Mouse (Mus musculus) embryonic facial prominence, embryonic 11.5 days (tissue): ENCODE data around the gene Gpr3. TPM values are rescaled to one million over a fixed set of nuclear protein-coding genes. Genes with fewer than 3 reads are reported as not detected.
A peak's percentile ranks its signal among the peaks of the same experiment; 100 is the strongest.

Experiments used
- ATAC-seq: fragments of 200-750 bp; cut with Nextera tagmentation; replicated peaks from 2 replicates; pipeline ENCODE4 v1.8.0; 2017; ENCODE audit warnings: low read depth; ENCODE audit not compliant: insufficient number of reproducible peaks, low FRiP score, low TSS enrichment
- DNase-seq: peaks from one replicate; pipeline ENCODE4 v3.0.0-alpha.2; 2015; ENCODE audit warnings: low spot score
- H3K27ac ChIP-seq: fragments of 300-500 bp; sonication (generic); replicated peaks from 2 replicates; pipeline ENCODE4 v1.5.1; 2014; ENCODE audit warnings: mild to moderate bottlenecking, low read depth, low read length, control low read depth
- H3K27me3 ChIP-seq: fragments of 300-500 bp; sonication (generic); 2 replicates; pipeline ENCODE4 v1.6.1; 2014; ENCODE audit warnings: mild to moderate bottlenecking, low read length, moderate library complexity, mixed read lengths; ENCODE audit not compliant: control insufficient read depth, insufficient read depth
- H3K36me3 ChIP-seq: fragments of 300-500 bp; sonication (generic); replicated peaks from 2 replicates; pipeline ENCODE4 v1.6.1; 2014; ENCODE audit warnings: low read depth, mild to moderate bottlenecking, low read length, moderate library complexity, mixed read lengths; ENCODE audit not compliant: control insufficient read depth, insufficient read depth
- H3K4me1 ChIP-seq: fragments of 300-500 bp; sonication (generic); 2 replicates; pipeline ENCODE4 v1.6.1; 2014; ENCODE audit warnings: low read length, mixed read lengths; ENCODE audit not compliant: control insufficient read depth, insufficient read depth
- H3K4me2 ChIP-seq: fragments of 300-500 bp; sonication (generic); 2 replicates; pipeline ENCODE4 v1.6.1; 2014; ENCODE audit warnings: low read depth, mild to moderate bottlenecking, control low read depth, low read length, moderate library complexity
- H3K4me3 ChIP-seq: fragments of 300-500 bp; sonication (generic); 2 replicates; pipeline ENCODE4 v1.5.1; 2014; ENCODE audit warnings: low read depth, low read length, control low read depth
- H3K9ac ChIP-seq: fragments of 300-500 bp; sonication (generic); replicated peaks from 2 replicates; pipeline ENCODE4 v1.6.1; 2014; ENCODE audit warnings: mild to moderate bottlenecking, control low read depth, low read length
- H3K9me3 ChIP-seq: fragments of 300-500 bp; sonication (generic); replicated peaks from 2 replicates; pipeline ENCODE4 v1.6.1; 2016; ENCODE audit warnings: mild to moderate bottlenecking, low read length, inconsistent platforms, mixed read lengths; ENCODE audit not compliant: control insufficient read depth
- WGBS: fragments of 180-500 bp; shearing (Covaris S2); extraction: QIAGEN DNeasy Blood & Tissue Kit; methylation state at CpG from one replicate; pipeline ENCODE4 v1.1.7; 2014; 5-methylcytosine and 5-hydroxymethylcytosine counted together
- polyA plus RNA-seq: library from polyadenylated mRNA; unstranded; fragments of >200 nt; fragmentation: Nextera tagmentation; extraction: Ambion mirVana; gene quantifications from 2 replicates; pipeline ENCODE4 v1.2.1, GENCODE M21; 2014

The Gpr3 gene
- polyA plus RNA-seq, 1 experiment from 2014 or later = 0.48 TPM

GRCm38 (mm10) chr4:133241910-133242309 lies 29.6 kb upstream of the Gpr3 start:
- H3K9ac ChIP-seq = no peak overlapping the region
- no peak overlapping the region for H3K27ac ChIP-seq
- no peaks in the 10 kb centered on the region for H3K36me3 ChIP-seq
- no peak overlapping the region; the same call in 1 of the 2 replicates for H3K4me3 ChIP-seq
- H3K4me2 ChIP-seq = peak overlapping the region; percentile 94; the same call in 1 of the 2 replicates
- H3K9me3 ChIP-seq = no peaks in the 10 kb centered on the region
- H3K4me1 ChIP-seq = peaks cover 3% of the 10 kb centered on the region
- 30% methylated on average over 11 of the region's 11 CpGs for WGBS
- ATAC-seq (no peak), DNase-seq (no peak)
- peaks cover 10% of the 10 kb centered on the region for H3K27me3 ChIP-seq

GRCm38 (mm10) chr4:133240934-133241908 lies 28.9 kb upstream of the Gpr3 start:
- H3K27ac ChIP-seq = peak overlapping the region; percentile 59; the same call in 1 of the 2 replicates
- no peaks in the 10 kb centered on the region for H3K36me3 ChIP-seq
- peak overlapping the region; percentile 53 for H3K4me3 ChIP-seq
- peak overlapping the region; percentile 94 for H3K4me2 ChIP-seq
- DNase-seq = peak; percentile 95
- H3K27me3 ChIP-seq = peaks cover 7% of the 10 kb centered on the region
- H3K9me3 ChIP-seq = no peaks in the 10 kb centered on the region
- peak; percentile 91 for ATAC-seq
- peaks cover 3% of the 10 kb centered on the region for H3K4me1 ChIP-seq
- WGBS = under 1% methylated on average over 78 of the region's 78 CpGs
- peak overlapping the region; percentile 55 for H3K9ac ChIP-seq

DNA sequence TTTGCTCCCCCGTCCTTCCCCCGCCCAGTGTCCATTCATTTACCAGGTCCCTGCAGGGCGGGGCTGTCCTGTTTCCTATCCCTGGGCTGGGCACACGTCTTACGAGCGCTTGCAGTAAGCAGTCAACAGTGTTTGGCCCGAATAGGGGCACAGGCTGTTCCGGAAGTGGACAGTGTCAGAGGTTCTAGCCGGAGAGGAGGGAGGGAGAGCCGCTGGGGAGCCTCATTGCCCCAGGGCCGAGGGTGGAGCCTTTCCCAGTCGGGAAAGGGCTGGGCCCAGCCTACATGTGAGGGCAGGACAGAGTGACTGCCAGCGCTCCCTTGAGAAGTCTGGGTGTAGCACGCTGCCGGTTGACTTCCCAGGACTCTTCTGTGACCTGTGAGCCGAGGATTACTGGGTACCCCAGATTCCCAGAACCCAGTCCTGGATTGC lies 28.2 kb upstream of the Gpr3 start, which contains the start of gene Map3k6:
Map3k6 (plus strand) TSS at position 329 of the 432 bp plus-strand sequence.
- Histone ChIP-seq H3K4me1 (peaks cover 3% of the 10 kb centered on the region), H3K9me3 (no peaks in the 10 kb centered on the region), H3K36me3 (no peaks in the 10 kb centered on the region), H3K4me2 (peak within 1 kb of the TSS; percentile 94), H3K9ac (peak within 1 kb of the TSS; percentile 55), H3K27me3 (peaks cover 7% of the 10 kb centered on the region), H3K27ac (peak within 1 kb of the TSS; percentile 59; the same call in 1 of the 2 replicates), H3K4me3 (peak within 1 kb of the TSS; percentile 53)
- DNase-seq = peak; percentile 44
- 3% methylated on average over 16 of the region's 16 CpGs for WGBS
- ATAC-seq = peak; percentile 42

DNA sequence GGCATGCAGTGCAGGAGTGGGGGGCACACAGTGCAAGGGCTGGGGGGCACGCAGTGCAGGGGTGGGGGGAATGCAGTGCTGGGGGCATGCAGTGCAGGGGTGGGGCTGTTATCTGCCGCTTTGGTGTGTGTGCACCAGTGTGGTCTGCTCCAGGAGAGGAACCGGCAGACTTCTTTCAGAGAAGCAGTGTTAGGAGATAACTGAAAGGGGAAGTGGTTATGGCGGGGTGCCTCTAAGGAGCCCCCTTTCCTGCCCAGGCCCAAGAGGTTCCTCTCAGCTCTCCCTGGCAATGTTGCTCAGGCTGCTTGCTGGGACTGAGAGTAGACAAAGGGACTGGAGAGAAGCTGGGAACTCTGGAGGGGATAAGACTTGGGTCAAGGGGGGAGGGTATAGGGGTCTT lies 25.6 kb upstream of the Gpr3 start:
- WGBS = 78% methylated on average over 4 of the region's 4 CpGs
- H3K4me3 ChIP-seq = no peak overlapping the region
- H3K4me2 ChIP-seq = no peak overlapping the region
- H3K9me3 ChIP-seq = no peaks in the 10 kb centered on the region
- no peak overlapping the region for H3K9ac ChIP-seq
- DNase-seq (no peak), ATAC-seq (no peak)
- peaks cover 3% of the 10 kb centered on the region for H3K4me1 ChIP-seq
- H3K27ac ChIP-seq = no peak overlapping the region
- H3K36me3 ChIP-seq = no peaks in the 10 kb centered on the region
- H3K27me3 ChIP-seq = peaks cover 7% of the 10 kb centered on the region

- Histone ChIP-seq H3K4me2 (no peak overlapping the region), H3K4me1 (peaks cover under 1% of the 10 kb centered on the region), H3K9ac (no peak overlapping the region), H3K27ac (no peak overlapping the region), H3K4me3 (no peak overlapping the region), H3K9me3 (no peaks in the 10 kb centered on the region), H3K27me3 (peaks cover 2% of the 10 kb centered on the region), H3K36me3 (no peaks in the 10 kb centered on the region)
- ATAC-seq (no peak), DNase-seq (no peak)
- WGBS = 80% methylated on average over 5 of the region's 5 CpGs
Observed at GRCm38 (mm10) chr4:133235415-133235814, 23.1 kb upstream of the Gpr3 start.

GRCm38 (mm10) chr4:133234771-133235170 lies 22.4 kb upstream of the Gpr3 start:
- Histone ChIP-seq H3K9me3 (no peaks in the 10 kb centered on the region), H3K27ac (no peak overlapping the region), H3K36me3 (no peaks in the 10 kb centered on the region), H3K27me3 (no peaks in the 10 kb centered on the region), H3K4me3 (no peak overlapping the region), H3K4me1 (no peaks in the 10 kb centered on the region), H3K9ac (no peak overlapping the region), H3K4me2 (no peak overlapping the region)
- WGBS = 61% methylated on average over 5 of the region's 5 CpGs
- ATAC-seq (no peak), DNase-seq (no peak)

DNA sequence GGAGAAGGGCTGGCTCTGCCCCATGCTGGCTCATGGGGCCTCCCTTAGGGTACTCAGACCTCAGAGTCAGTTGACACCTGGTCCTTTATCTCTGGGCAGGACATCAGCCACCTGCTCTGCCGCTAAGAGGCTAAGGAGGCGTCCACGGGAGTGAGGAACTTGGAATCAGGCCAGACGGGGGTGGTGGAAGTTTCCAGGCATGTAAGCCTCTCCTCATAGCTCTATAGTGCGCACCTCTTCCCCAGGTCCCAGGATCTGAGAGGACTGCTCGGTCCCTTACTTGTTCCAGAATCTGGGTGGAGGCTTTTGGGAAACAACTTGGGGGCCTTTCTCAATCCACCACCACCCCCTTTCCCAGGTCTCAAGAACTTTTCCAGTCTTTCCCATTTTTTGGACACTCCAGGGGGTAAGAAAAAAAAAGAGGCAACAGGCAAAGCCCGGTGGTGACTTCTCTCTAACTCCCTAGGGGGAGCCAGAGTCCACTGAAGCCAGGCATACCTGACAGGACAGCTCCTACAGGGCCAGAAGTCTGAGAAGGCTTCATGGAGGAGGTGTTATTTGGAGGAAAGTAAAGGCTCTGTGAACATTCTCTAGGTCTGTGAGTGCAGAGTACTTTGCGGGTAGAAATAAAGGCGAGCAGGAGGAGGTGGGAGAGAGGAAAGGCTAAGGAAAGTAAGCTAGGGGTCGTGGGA lies 21.1 kb upstream of the Gpr3 start:
- H3K4me1 ChIP-seq = no peaks in the 10 kb centered on the region

More for the DNA sequence above, 21.1 kb upstream of the Gpr3 start:
- H3K27ac ChIP-seq = no peak overlapping the region
- no peak overlapping the region for H3K4me3 ChIP-seq
- 47% methylated on average over 10 of the region's 10 CpGs for WGBS
- ATAC-seq (no peak), DNase-seq (peak; percentile 60)
- H3K36me3 ChIP-seq = no peaks in the 10 kb centered on the region
- no peak overlapping the region for H3K9ac ChIP-seq
- H3K4me2 ChIP-seq = no peak overlapping the region
- H3K27me3 ChIP-seq = no peaks in the 10 kb centered on the region
- no peaks in the 10 kb centered on the region for H3K9me3 ChIP-seq
